Mouse (Mus musculus): Measurements from ENCODE around the gene Arl16.

- TF ChIP-seq CTCF (IDR thresholded peaks at IDR 0.05) (no peak), EP300 (IDR thresholded peaks at IDR 0.05; ENCODE audit: insufficient read depth, low read depth, low read length) (no peak)
Measured at GRCm38 (mm10) chr11:120442344-120442743, 25.1 kb downstream of the Arl16 start, which contains the start of gene Tspan10.
